Mouse (Mus musculus) liver, adult 2 months (tissue): Measurements from ENCODE around the gene Dhx29. TPM values are rescaled to one million over a fixed set of nuclear protein-coding genes. Genes with fewer than 3 reads are reported as not detected.

ENCODE experiments used
- DNase-seq: peaks from one replicate; pipeline ENCODE4 v3.0.0-alpha.2; 2011; ENCODE audit warnings: low read depth, low spot score; ENCODE audit errors: extremely low read depth
- H3K27ac ChIP-seq: fragments of 200-500 bp; replicated peaks from 2 replicates; pipeline ENCODE4 v1.5.1; 2012; ENCODE audit warnings: low read depth, mild to moderate bottlenecking, control low read depth, inconsistent platforms, low read length; ENCODE audit not compliant: insufficient read depth
- H3K27me3 ChIP-seq: fragments of 200-500 bp; 2 replicates; pipeline ENCODE4 v1.6.1; 2012; ENCODE audit warnings: mild to moderate bottlenecking, moderate library complexity, low read length, inconsistent platforms; ENCODE audit not compliant: control insufficient read depth, insufficient read depth
- H3K36me3 ChIP-seq: fragments of 200-500 bp; 2 replicates; pipeline ENCODE4 v1.6.1; 2012; ENCODE audit warnings: low read length, inconsistent platforms; ENCODE audit not compliant: control insufficient read depth, insufficient read depth
- H3K4me1 ChIP-seq: fragments of 200-500 bp; 2 replicates; pipeline ENCODE4 v1.6.1; 2011; ENCODE audit warnings: low read length; ENCODE audit not compliant: control insufficient read depth, insufficient read depth
- H3K4me3 ChIP-seq: fragments of 200-500 bp; 2 replicates; pipeline ENCODE4 v1.5.1; 2011; ENCODE audit warnings: low read depth, mild to moderate bottlenecking, control low read depth, low read length, moderate library complexity; ENCODE audit not compliant: insufficient read depth
- H3K79me2 ChIP-seq: fragments of 200-500 bp; 2 replicates; pipeline ENCODE4 v1.6.1; 2012; ENCODE audit warnings: inconsistent platforms, mild to moderate bottlenecking, low read length, moderate library complexity; ENCODE audit not compliant: control insufficient read depth, insufficient read depth
- H3K9ac ChIP-seq: fragments of 200-500 bp; 2 replicates; pipeline ENCODE4 v1.6.1; 2012; ENCODE audit warnings: low read depth, mild to moderate bottlenecking, control low read depth, inconsistent platforms, low read length
- CTCF ChIP-seq: fragments of 200-500 bp; IDR thresholded peaks from 2 replicates; pipeline ENCODE4 v1.5.1; 2011; ENCODE audit warnings: low read depth, low read length, control low read depth
- POLR2A ChIP-seq: fragments of 200-500 bp; IDR thresholded peaks from 2 replicates; pipeline ENCODE4 v1.6.1; 2011; ENCODE audit warnings: low read length, control low read depth; ENCODE audit not compliant: insufficient read depth; ENCODE audit errors: extremely low read depth
- WGBS: fragments of 180-500 bp; shearing (Covaris S2); methylation state at CpG from one replicate; pipeline ENCODE4 v1.1.7; 2018; 5-methylcytosine and 5-hydroxymethylcytosine counted together
- polyA plus RNA-seq: library from polyadenylated mRNA; depleted of rRNA; stranded (reverse); fragments of >200 nt; gene quantifications from 2 replicates; pipeline ENCODE4 v1.2.3, GENCODE M21; 2012
- total RNA-seq: library from RNA; depleted of rRNA; stranded (reverse); fragments of >200 nt; gene quantifications from 2 replicates; pipeline ENCODE4 v1.2.3, GENCODE M21; 2014

The Dhx29 gene
- total and polyA plus RNA-seq, 2 experiments: 2.0 to 6.9 TPM

DNA sequence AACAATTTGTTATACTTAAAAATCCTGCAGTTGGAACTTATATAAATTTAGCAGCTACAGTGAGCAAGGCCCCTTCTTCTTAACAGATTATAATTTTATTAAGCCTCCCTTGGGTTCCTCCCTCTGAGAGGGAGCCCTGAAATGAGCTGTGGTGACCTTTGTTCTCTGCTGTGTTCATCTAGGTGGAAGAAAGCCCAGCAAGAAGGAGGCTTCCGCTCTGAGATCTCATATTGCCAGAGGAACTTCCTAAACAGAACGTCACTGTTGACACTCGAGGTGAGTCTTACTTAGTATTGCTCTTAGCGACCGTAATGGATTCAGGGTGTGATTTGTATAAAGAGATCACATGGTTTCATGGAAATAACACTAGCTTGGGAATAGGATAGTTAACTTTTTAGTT, 35.8 kb downstream of the Dhx29 start:
- Histone ChIP-seq H3K27me3 (no peaks in the 10 kb centered on the region), H3K9ac (no peak overlapping the region), H3K27ac (no peak overlapping the region), H3K36me3 (peaks cover 58% of the 10 kb centered on the region), H3K4me3 (no peak overlapping the region), H3K79me2 (no peaks in the 10 kb centered on the region), H3K4me1 (no peaks in the 10 kb centered on the region)
- no peak for DNase-seq
- 88% methylated on average over 5 of the region's 5 CpGs for WGBS
- no peak for TF ChIP-seq POLR2A
- TF ChIP-seq CTCF: no peak

DNA sequence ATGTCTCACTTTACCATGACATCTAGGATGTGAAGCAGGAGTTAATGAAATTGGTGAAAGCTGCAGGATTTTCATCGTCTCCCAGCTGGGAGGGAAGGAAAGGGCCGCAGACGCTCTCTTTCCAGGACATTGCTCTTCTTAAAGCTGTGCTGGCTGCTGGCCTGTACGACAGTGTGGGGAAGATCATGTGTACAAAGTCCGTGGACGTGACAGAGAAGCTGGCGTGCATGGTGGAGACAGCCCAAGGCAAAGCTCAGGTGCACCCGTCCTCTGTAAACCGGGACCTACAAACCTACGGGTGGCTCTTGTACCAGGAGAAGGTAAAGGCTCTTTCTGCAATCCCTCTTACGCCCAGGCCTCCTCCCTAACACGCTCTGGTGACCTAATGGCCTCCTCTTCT, 37.2 kb downstream of the Dhx29 start:
- H3K27me3 ChIP-seq: no peaks in the 10 kb centered on the region
- H3K4me3 ChIP-seq: no peak overlapping the region
- H3K36me3 ChIP-seq: peaks cover 53% of the 10 kb centered on the region
- WGBS: 93% methylated on average over 12 of the region's 12 CpGs
- no peak overlapping the region for H3K9ac ChIP-seq
- no peaks in the 10 kb centered on the region for H3K79me2 ChIP-seq
- H3K4me1 ChIP-seq: no peaks in the 10 kb centered on the region
- no peak for DNase-seq
- no peak for TF ChIP-seq POLR2A
- no peak for TF ChIP-seq CTCF
- no peak overlapping the region for H3K27ac ChIP-seq

DNA sequence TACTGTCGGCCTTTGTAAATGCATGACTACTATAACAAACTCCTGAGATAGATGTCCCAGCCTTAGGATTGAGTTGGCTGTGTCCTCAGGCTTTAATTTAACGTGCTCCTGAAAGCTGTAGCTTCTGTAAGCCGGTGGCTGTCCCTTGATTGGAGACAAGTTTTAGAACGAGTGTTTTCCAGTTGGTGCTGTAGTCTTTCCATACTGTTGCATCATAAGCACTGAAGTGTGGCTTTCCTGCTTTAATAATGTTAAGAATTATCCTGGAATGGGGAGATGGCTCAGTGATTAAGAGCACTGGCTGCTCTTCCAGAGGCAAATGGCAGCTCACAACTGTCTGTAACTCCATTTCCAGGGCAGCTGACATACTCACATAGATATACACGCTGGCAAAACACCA, 40.0 kb downstream of the Dhx29 start:
- H3K4me1 ChIP-seq: no peaks in the 10 kb centered on the region
- no peak overlapping the region for H3K4me3 ChIP-seq
- no peaks in the 10 kb centered on the region for H3K27me3 ChIP-seq
- WGBS: 98% methylated on average over 5 of the region's 5 CpGs
- H3K27ac ChIP-seq: no peak overlapping the region
- DNase-seq: no peak
- H3K9ac ChIP-seq: no peak overlapping the region
- peaks cover 42% of the 10 kb centered on the region for H3K36me3 ChIP-seq
- no peaks in the 10 kb centered on the region for H3K79me2 ChIP-seq
- TF ChIP-seq POLR2A (no peak), CTCF (no peak)

DNA sequence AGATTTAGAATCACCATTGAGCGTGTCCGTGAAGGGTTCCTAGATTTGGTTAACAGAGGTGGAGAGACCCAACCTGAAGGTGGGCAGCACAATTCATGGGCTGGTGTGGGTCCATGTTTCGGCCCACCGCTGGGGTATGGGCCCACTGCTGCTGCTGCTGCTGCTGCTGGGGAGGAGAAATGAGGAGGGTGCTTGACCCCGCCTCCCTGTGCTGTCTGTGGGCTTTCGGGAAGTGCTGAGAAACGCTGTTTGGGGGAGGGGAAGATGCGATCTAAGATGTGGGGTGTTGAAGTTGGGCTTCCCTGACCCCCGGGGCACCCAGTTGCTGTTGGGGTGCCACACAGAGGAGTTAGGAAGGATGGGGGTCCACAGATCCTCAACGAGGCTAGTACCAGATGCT, 49.5 kb downstream of the Dhx29 start:
- Histone ChIP-seq H3K4me1 (no peaks in the 10 kb centered on the region), H3K79me2 (no peaks in the 10 kb centered on the region), H3K27me3 (peaks cover 6% of the 10 kb centered on the region; the same call in 1 of the 2 replicates), H3K4me3 (no peak overlapping the region), H3K27ac (no peak overlapping the region), H3K9ac (no peak overlapping the region), H3K36me3 (no peaks in the 10 kb centered on the region)
- TF ChIP-seq POLR2A: no peak
- no peak for TF ChIP-seq CTCF
- WGBS: 42% methylated on average over 10 of the region's 10 CpGs
- DNase-seq: no peak

DNA sequence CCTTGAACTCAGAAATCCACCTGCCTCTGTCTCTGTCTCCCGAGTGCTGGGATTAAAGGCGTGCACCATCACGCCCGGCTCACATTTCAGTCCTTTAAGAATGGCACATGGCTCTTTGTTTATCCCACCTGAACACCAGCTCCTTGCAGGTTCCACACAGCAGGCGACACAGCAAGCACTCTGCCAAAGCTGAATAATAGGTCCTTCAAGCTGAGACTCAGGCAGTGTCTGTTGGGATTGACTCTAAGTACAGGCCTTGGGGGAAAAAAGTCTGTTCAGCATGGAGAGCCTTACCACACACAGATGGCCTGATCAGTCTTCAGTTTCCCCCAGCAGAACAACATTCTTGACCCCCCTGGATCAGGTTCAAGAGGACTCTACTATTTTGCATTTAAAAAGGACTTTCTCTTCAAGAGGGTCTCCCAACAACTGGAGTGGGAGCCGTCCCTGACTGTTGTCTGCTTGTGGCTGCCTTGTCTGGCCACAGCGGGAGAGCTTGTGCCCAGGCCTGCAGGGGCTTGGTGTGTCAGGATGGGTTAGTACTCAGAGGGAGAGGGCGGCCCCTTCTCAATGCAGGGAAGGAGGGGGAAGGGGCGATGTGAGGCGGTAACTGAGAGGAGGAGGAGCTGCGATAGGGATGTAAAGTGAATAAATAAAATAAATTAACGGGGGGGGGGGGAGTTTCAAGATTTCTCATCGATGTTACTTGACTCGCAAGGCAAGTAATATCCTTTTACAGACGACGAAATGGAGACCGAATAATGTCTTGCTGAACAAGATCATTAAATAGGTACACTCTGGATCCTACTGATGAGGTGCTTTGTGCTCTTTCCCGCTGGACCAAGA, 58.6 kb downstream of the Dhx29 start:
- Histone ChIP-seq H3K4me3 (no peak overlapping the region), H3K27ac (no peak overlapping the region), H3K9ac (no peak overlapping the region), H3K36me3 (no peaks in the 10 kb centered on the region), H3K27me3 (peaks cover 14% of the 10 kb centered on the region; the same call in 1 of the 2 replicates), H3K4me1 (peaks cover 4% of the 10 kb centered on the region; the same call in 1 of the 2 replicates), H3K79me2 (no peaks in the 10 kb centered on the region)
- TF ChIP-seq CTCF (no peak), POLR2A (no peak)
- WGBS: 31% methylated on average over 18 of the region's 18 CpGs
- no peak for DNase-seq

DNA sequence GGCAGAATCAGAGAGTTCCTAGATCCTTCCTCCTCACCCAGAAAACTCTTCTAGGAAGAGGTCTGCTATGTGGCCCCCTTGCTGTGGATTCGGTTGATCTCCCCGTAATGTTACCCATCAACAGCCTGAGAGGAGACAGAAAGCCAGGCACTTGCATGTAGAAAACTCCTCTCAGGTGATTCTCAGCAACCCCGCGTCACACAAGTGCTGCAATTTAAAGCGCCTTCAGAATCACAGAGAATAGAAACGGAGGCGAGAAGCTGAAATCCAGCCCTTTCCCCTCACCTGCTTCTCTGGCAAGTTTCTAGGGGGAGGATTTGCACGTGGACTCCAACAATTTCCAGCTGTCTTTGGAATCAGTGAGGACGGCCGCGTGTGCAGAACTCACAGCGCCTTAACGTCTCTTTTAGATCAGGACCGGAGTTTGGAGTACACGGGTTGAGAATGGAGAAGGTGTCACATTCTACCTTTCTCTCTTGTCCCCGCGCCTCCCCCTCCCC, 59.2 kb downstream of the Dhx29 start:
- WGBS: 6% methylated on average over 17 of the region's 17 CpGs
- Histone ChIP-seq H3K4me3 (no peak overlapping the region), H3K4me1 (peaks cover 4% of the 10 kb centered on the region; the same call in 1 of the 2 replicates), H3K36me3 (no peaks in the 10 kb centered on the region), H3K27ac (no peak overlapping the region), H3K27me3 (peaks cover 14% of the 10 kb centered on the region; the same call in 1 of the 2 replicates), H3K9ac (no peak overlapping the region), H3K79me2 (no peaks in the 10 kb centered on the region)
- DNase-seq: no peak
- no peak for TF ChIP-seq POLR2A
- no peak for TF ChIP-seq CTCF
